Mouse (Mus musculus): ENCODE data around the gene Nfu1.

The Nfu1 gene

DNA sequence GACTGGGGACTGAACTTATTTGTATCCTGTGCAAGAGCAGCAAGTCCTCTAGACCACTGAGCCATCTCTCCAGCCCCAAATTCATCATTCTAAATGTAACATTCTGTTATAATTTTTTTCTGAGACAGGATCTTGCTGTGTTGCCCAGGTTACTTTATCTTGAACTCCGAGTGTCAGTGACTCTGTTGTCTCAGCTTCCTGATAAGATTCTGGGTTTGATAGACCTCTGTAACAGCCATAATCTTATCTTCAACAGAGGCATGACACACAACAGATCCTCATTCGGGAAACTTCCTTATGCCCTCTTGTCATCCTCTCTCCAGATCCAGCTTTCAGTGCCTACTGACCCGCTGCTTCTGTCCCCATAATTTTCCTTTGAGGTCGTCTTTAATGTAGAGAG, 63.7 kb downstream of the Nfu1 start:
- DNase-seq (ENCODE audit: inconsistent ontology term), result no peak

DNA sequence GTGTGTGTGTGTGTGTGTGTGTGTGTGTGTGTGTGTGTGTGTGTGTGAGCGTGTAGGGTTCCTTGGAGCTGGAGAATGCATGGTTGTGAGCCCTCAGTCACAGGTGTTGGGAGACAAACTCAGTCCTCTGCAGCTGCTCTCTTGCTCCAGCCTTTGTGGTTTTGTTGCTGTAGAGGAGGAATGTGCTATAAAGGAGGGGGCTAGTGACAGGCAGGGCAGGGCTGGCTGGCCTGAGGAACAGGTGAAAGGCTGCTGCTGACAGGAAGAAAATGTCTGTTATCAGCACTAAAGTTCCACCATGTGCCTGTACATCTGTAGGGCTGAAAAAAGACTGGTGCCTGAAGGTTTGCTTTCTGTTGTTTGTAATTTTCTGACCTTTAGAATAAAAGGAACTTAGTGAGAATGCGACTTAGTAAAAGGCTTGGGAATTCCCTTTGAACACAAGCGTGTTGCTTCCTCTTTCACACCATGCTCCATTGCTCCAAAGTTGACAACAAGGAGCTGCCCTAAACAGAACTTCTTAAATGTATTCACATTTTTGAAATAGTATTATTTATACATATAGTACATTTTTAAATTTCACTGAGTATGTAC, 66.2 kb downstream of the Nfu1 start:
- peak; percentile 31 for DNase-seq (ENCODE audit: inconsistent ontology term)
